Mouse (Mus musculus): ENCODE measurements at regions not wholly inside any gene's neighbourhood (a gene's known extent, or its start where the extent isn't known, plus 50 kb on each side); places are given as distances from the start of the nearest gene placed in this dataset.

DNA sequence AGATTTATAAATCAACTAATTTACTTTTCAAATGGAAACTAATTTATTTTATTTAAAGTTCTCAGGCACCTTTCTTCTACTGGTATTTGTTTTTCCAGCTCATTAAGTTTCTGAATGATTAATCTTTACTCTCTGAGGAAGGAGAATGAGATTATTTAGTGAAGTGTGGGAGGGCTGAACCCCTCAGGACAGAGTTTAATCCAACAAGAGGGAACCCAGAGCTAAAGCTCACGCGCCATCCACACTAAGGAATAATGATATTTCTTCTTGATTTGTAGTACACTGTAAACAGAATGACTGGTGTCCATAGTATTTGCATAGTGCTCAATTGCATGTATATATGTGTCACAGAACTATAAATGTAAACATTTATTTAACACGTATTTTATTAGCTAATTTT, 1050.3 kb downstream of the Slc16a7 start:
- ATAC-seq (no peak), DNase-seq (ENCODE audit: low spot score) (no peak)
- TF ChIP-seq EP300 (IDR thresholded peaks at IDR 0.05), result no peak
- TF ChIP-seq CTCF (IDR thresholded peaks at IDR 0.05), result no peak
- H3K9me3 ChIP-seq (ENCODE audit: low read length), result no peaks in the 10 kb centered on the region
- no peak overlapping the region for H3K4me2 ChIP-seq (replicated peaks; ENCODE audit: low read depth, low read length)
- H3K4me3 ChIP-seq (ENCODE audit: low read depth, low read length), result no peak overlapping the region
- H3K27me3 ChIP-seq (replicated peaks; ENCODE audit: insufficient read depth, low read length), result no peaks in the 10 kb centered on the region
- H3K27ac ChIP-seq (ENCODE audit: low read length), result no peak overlapping the region
- whole genome bisulfite sequencing, result 83% methylated on average over 3 of the region's 3 CpGs
- H3K4me1 ChIP-seq (ENCODE audit: insufficient read depth, low read depth, low read length), result no peaks in the 10 kb centered on the region
- H3K9ac ChIP-seq (replicated peaks; ENCODE audit: low read depth), result no peak overlapping the region
- no peaks in the 10 kb centered on the region for H3K36me3 ChIP-seq (ENCODE audit: insufficient read depth, low read length)

DNA sequence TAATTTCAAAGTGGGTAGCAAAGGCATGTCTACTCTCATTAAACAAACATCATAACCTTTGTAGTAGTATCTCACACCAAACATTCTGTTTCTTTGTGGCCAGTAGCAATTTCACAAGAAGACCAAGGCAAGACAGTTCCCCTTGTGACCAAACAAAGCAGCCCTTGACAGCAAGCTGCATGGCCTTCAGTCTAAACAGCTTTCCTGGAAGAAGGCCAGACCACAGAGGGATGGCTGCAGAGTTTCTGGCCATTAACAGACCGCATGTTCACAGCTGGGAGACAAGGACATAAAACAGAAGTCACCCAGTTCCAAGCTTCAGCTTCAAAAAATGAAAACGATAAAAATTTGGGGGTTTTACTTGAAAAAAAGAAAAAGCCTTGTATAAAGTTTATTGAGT, 1040.0 kb downstream of the Slc16a7 start:
- ATAC-seq (no peak), DNase-seq (ENCODE audit: low spot score) (peak; percentile 29)
- Histone ChIP-seq H3K4me3 (ENCODE audit: low read depth, low read length) (no peak overlapping the region), H3K9me3 (ENCODE audit: low read length) (no peaks in the 10 kb centered on the region), H3K27me3 (replicated peaks; ENCODE audit: insufficient read depth, low read length) (no peaks in the 10 kb centered on the region), H3K36me3 (ENCODE audit: insufficient read depth, low read length) (no peaks in the 10 kb centered on the region), H3K4me1 (ENCODE audit: insufficient read depth, low read depth, low read length) (no peaks in the 10 kb centered on the region), H3K27ac (ENCODE audit: low read length) (no peak overlapping the region), H3K4me2 (replicated peaks; ENCODE audit: low read depth, low read length) (no peak overlapping the region), H3K9ac (replicated peaks; ENCODE audit: low read depth) (no peak overlapping the region)
- TF ChIP-seq EP300 (IDR thresholded peaks at IDR 0.05), result no peak
- TF ChIP-seq CTCF (IDR thresholded peaks at IDR 0.05), result no peak
- WGBS, result 46% methylated on average over 2 of the region's 2 CpGs

DNA sequence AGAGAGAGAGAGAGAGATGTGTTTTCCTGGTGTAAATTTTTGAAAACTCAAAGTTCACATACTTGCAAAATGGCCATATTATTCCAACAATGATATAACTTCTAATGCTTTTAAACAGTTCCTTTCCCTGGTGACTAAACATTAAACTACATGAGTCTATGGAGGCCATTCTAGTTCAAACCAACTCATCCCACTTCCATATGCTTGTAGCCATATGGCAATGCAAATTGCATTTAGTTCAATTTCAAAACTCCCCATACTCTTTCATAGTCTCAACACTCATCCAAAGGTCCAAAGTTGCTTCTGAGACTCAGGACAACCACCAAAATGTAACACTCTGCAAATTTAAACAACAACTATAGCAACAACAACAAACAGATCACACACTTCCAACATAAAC, 1026.5 kb downstream of the Slc16a7 start:
- Histone ChIP-seq H3K4me3 (ENCODE audit: low read depth, low read length) (no peak overlapping the region), H3K4me2 (replicated peaks; ENCODE audit: low read depth, low read length) (no peak overlapping the region), H3K36me3 (ENCODE audit: insufficient read depth, low read length) (no peaks in the 10 kb centered on the region), H3K27me3 (replicated peaks; ENCODE audit: insufficient read depth, low read length) (no peaks in the 10 kb centered on the region), H3K27ac (ENCODE audit: low read length) (no peak overlapping the region), H3K4me1 (ENCODE audit: insufficient read depth, low read depth, low read length) (no peaks in the 10 kb centered on the region), H3K9me3 (ENCODE audit: low read length) (no peaks in the 10 kb centered on the region), H3K9ac (replicated peaks; ENCODE audit: low read depth) (no peak overlapping the region)
- no peak for TF ChIP-seq EP300 (IDR thresholded peaks at IDR 0.05)
- DNase-seq (ENCODE audit: low spot score) (no peak), ATAC-seq (no peak)

DNA sequence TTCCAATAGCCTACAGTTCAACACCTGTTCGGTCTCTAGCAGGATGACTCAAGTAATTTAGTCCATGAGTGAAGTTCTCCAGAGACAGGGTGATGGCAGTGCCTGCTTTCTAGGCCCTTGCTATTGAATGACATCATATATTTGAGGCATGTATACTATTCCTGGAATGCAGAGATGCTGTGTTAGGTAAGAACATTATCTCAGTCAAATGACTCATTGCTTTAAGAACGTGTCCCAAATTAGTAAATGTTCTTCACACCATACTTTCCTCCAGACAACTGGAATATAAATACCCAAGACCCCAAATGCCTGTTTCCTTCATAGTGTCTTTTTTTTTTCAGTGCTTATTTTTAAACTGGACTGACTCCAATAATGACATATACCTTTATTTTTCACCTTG, 1018.3 kb downstream of the Slc16a7 start:
- Histone ChIP-seq H3K9me3 (ENCODE audit: low read length) (no peaks in the 10 kb centered on the region), H3K4me2 (replicated peaks; ENCODE audit: low read depth, low read length) (no peak overlapping the region), H3K27me3 (replicated peaks; ENCODE audit: insufficient read depth, low read length) (no peaks in the 10 kb centered on the region), H3K9ac (replicated peaks; ENCODE audit: low read depth) (no peak overlapping the region), H3K4me3 (ENCODE audit: low read depth, low read length) (no peak overlapping the region), H3K36me3 (ENCODE audit: insufficient read depth, low read length) (no peaks in the 10 kb centered on the region), H3K27ac (ENCODE audit: low read length) (no peak overlapping the region), H3K4me1 (ENCODE audit: insufficient read depth, low read depth, low read length) (no peaks in the 10 kb centered on the region)
- DNase-seq (ENCODE audit: low spot score), result no peak
- WGBS, result 55% methylated on average over 2 of the region's 2 CpGs
- TF ChIP-seq EP300 (IDR thresholded peaks at IDR 0.05) (no peak), CTCF (IDR thresholded peaks at IDR 0.05) (no peak)
- ATAC-seq, result no peak

DNA sequence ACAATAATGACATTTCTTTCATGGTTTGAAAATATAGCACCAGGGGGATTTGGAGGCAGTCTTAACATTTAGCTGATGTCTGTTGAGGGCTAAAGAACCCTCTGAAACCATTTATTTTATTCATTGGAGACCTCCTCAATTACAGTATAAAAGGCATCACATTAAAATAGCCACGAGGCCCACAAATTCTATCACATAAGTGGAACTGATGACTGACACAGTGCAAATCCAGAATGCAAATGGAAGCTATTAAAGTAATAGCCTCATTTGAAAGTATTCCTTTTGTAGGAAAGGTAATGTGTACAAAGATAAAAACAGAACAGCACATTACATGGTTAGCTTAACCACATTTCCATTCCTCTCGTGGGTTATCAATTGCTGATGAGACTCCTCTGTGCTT, 986.6 kb downstream of the Slc16a7 start:
- ATAC-seq (no peak), DNase-seq (ENCODE audit: low spot score) (no peak)
- Histone ChIP-seq H3K4me1 (ENCODE audit: insufficient read depth, low read depth, low read length) (no peaks in the 10 kb centered on the region), H3K4me3 (ENCODE audit: low read depth, low read length) (no peak overlapping the region), H3K36me3 (ENCODE audit: insufficient read depth, low read length) (no peaks in the 10 kb centered on the region), H3K27me3 (replicated peaks; ENCODE audit: insufficient read depth, low read length) (no peaks in the 10 kb centered on the region), H3K9ac (replicated peaks; ENCODE audit: low read depth) (no peak overlapping the region), H3K27ac (ENCODE audit: low read length) (no peak overlapping the region), H3K4me2 (replicated peaks; ENCODE audit: low read depth, low read length) (no peak overlapping the region), H3K9me3 (ENCODE audit: low read length) (no peaks in the 10 kb centered on the region)
- WGBS, result 73% methylated on average over 2 of the region's 2 CpGs
- TF ChIP-seq EP300 (IDR thresholded peaks at IDR 0.05) (no peak), CTCF (IDR thresholded peaks at IDR 0.05) (no peak)

DNA sequence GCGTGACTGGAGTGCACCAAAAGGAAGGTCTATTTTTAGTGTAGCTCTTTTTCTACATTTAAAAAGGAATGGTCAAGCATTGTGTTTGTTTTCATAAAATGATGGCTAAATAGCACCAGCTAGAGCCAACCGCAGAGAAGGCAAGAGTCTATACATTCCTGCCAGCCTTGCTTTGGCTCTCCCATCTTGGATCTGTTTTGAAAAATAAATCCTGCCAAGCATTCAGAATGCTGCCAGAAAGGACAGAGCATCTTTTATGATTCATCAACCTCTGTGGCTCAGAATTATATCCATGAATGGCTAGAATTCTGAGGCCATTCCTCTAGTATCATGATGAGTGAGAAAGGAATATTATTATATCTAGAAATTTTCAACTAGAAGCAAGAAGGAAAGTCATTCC, 979.6 kb downstream of the Slc16a7 start:
- ATAC-seq (no peak), DNase-seq (ENCODE audit: low spot score) (no peak)
- Histone ChIP-seq H3K4me3 (ENCODE audit: low read depth, low read length) (no peak overlapping the region), H3K27me3 (replicated peaks; ENCODE audit: insufficient read depth, low read length) (no peaks in the 10 kb centered on the region), H3K9me3 (ENCODE audit: low read length) (no peaks in the 10 kb centered on the region), H3K27ac (ENCODE audit: low read length) (no peak overlapping the region), H3K36me3 (ENCODE audit: insufficient read depth, low read length) (no peaks in the 10 kb centered on the region), H3K4me2 (replicated peaks; ENCODE audit: low read depth, low read length) (no peak overlapping the region), H3K4me1 (ENCODE audit: insufficient read depth, low read depth, low read length) (no peaks in the 10 kb centered on the region), H3K9ac (replicated peaks; ENCODE audit: low read depth) (no peak overlapping the region)
- WGBS, result 66% methylated on average over 2 of the region's 2 CpGs
- no peak for TF ChIP-seq EP300 (IDR thresholded peaks at IDR 0.05)
- no peak for TF ChIP-seq CTCF (IDR thresholded peaks at IDR 0.05)

DNA sequence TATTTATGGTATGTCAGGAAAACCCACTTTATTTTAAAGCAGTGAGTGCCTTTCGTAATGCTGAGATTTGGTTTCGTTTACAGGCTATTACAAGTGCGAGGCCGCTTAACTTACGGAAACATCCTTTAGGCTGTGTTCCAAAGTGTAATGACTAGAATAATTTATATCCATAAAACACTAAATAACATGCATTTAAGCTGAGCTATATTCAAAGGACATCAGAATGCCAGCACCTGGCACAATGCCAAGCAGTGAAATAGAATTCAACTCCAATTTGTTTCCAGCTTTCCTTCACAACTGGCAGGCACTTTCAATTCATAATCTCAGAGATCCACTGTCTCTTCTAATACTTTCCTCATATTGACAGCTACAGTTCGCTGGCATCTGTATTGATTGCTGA, 972.7 kb downstream of the Slc16a7 start:
- Histone ChIP-seq H3K4me3 (ENCODE audit: low read depth, low read length) (no peak overlapping the region), H3K9me3 (ENCODE audit: low read length) (no peaks in the 10 kb centered on the region), H3K27me3 (replicated peaks; ENCODE audit: insufficient read depth, low read length) (no peaks in the 10 kb centered on the region), H3K27ac (ENCODE audit: low read length) (no peak overlapping the region), H3K4me1 (ENCODE audit: insufficient read depth, low read depth, low read length) (no peaks in the 10 kb centered on the region), H3K9ac (replicated peaks; ENCODE audit: low read depth) (no peak overlapping the region), H3K36me3 (ENCODE audit: insufficient read depth, low read length) (no peaks in the 10 kb centered on the region), H3K4me2 (replicated peaks; ENCODE audit: low read depth, low read length) (no peak overlapping the region)
- ATAC-seq, result no peak
- WGBS, result 76% methylated on average over 6 of the region's 6 CpGs
- no peak for TF ChIP-seq EP300 (IDR thresholded peaks at IDR 0.05)
- no peak for TF ChIP-seq CTCF (IDR thresholded peaks at IDR 0.05)
- no peak for DNase-seq (ENCODE audit: low spot score)
